Mouse (Mus musculus) neural tube, embryonic 11.5 days (tissue): ENCODE results near the gene Ets1. TPM values are rescaled to one million over a fixed set of nuclear protein-coding genes. Genes with fewer than 3 reads are reported as not detected.

ENCODE experiments used
- ATAC-seq: fragments of 200-750 bp; cut with Nextera tagmentation; 2 replicates; pipeline ENCODE4 v1.8.0; 2017; ENCODE audit warnings: moderate number of reproducible peaks, mild to moderate bottlenecking, moderate TSS enrichment, moderate library complexity; ENCODE audit not compliant: insufficient read depth, low FRiP score, low TSS enrichment
- DNase-seq: peaks from one replicate; pipeline ENCODE4 v3.0.0-alpha.2; 2015; ENCODE audit warnings: low spot score
- H3K27ac ChIP-seq: fragments of 300-500 bp; sonication (generic); 2 replicates; pipeline ENCODE4 v1.5.1; 2014; ENCODE audit warnings: low read depth, mild to moderate bottlenecking, low read length
- H3K27me3 ChIP-seq: fragments of 300-500 bp; sonication (generic); 2 replicates; pipeline ENCODE4 v1.6.1; 2014; ENCODE audit warnings: mild to moderate bottlenecking, low read length, mixed read lengths; ENCODE audit not compliant: control insufficient read depth, insufficient read depth
- H3K36me3 ChIP-seq: fragments of 300-500 bp; sonication (generic); 2 replicates; pipeline ENCODE4 v1.6.1; 2014; ENCODE audit warnings: mild to moderate bottlenecking, low read length, moderate library complexity, mixed read lengths; ENCODE audit not compliant: control insufficient read depth, insufficient read depth
- H3K4me1 ChIP-seq: fragments of 300-500 bp; sonication (generic); 2 replicates; pipeline ENCODE4 v1.6.1; 2014; ENCODE audit warnings: low read length, mixed read lengths; ENCODE audit not compliant: control insufficient read depth, insufficient read depth
- H3K4me2 ChIP-seq: fragments of 300-500 bp; sonication (generic); 2 replicates; pipeline ENCODE4 v1.6.1; 2014; ENCODE audit warnings: low read depth, mild to moderate bottlenecking, moderate library complexity
- H3K4me3 ChIP-seq: fragments of 300-500 bp; sonication (generic); 2 replicates; pipeline ENCODE4 v1.5.1; 2014; ENCODE audit warnings: low read depth, low read length
- H3K9ac ChIP-seq: fragments of 300-500 bp; sonication (generic); 2 replicates; pipeline ENCODE4 v1.6.1; 2014; ENCODE audit warnings: mild to moderate bottlenecking, low read length
- H3K9me3 ChIP-seq: fragments of 300-500 bp; sonication (generic); 2 replicates; pipeline ENCODE4 v1.6.1; 2016; ENCODE audit warnings: low read length; ENCODE audit not compliant: control insufficient read depth
- WGBS: fragments of 180-500 bp; shearing (Covaris S2); extraction: QIAGEN DNeasy Blood & Tissue Kit; methylation state at CpG from one replicate; pipeline ENCODE4 v1.1.7; 2014; 5-methylcytosine and 5-hydroxymethylcytosine counted together
- polyA plus RNA-seq: library from polyadenylated mRNA; unstranded; fragments of >200 nt; fragmentation: Nextera tagmentation; extraction: Ambion mirVana; gene quantifications from 2 replicates; pipeline ENCODE4 v1.2.1, GENCODE M21; 2014

The Ets1 gene
- polyA plus RNA-seq, 1 experiment from 2014 or later, result 34.4 TPM

DNA sequence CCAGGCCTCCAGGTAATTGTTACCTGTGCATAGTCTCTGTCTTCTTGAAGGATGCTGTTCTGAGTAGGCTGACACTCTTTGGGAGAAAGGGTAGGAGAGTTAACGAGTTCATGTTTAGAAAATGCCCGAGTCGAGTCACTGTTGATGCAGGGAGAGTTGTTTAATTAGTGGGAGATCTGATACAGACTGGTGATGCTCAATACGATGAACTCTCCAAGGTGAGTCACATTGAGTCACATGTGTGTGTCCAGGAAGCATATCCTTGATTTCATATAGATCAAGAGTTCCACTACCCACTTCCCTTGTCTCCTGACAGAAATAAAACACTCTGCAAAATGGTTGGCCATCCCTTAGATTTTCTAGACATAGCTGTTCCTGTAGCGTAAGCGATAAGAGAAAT lies 72.5 kb downstream of the Ets1 start:
- Histone ChIP-seq H3K4me2 (no peak overlapping the region), H3K4me1 (0 out of 2 replicates have a peak, but pooled peaks cover 3% of the 10 kb centered on the region), H3K4me3 (no peak overlapping the region), H3K27ac (no peak overlapping the region), H3K9me3 (no peaks in the 10 kb centered on the region), H3K27me3 (no peaks in the 10 kb centered on the region), H3K36me3 (no peaks in the 10 kb centered on the region), H3K9ac (no peak overlapping the region)
- 83% methylated on average over 6 of the region's 6 CpGs for WGBS
- DNase-seq, result no peak
- ATAC-seq, result no peak

DNA sequence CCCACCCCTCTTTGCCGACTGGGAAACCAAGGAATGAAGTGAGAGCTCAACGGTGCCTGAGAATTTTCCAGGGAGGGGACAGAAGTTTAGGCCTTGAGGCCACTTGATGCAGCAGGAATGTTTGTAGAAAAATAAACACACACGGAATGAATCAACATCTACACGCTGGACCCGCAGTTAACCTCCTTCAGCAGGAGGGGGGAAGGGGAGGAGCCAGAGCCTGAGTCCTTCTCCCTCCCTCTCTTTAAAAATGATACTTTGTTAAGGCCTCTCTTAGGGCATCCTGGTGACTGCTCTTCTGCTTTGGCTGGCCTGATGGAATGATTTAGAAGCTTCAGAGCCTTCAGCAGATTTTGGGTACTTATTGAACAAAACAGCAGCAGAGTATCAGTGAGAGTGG lies 73.3 kb downstream of the Ets1 start:
- DNase-seq (no peak), ATAC-seq (no peak)
- H3K4me2 ChIP-seq, result no peak overlapping the region
- H3K27ac ChIP-seq, result no peak overlapping the region
- H3K4me3 ChIP-seq, result no peak overlapping the region
- H3K36me3 ChIP-seq, result no peaks in the 10 kb centered on the region
- 0 out of 2 replicates have a peak, but pooled peaks cover under 1% of the 10 kb centered on the region for H3K27me3 ChIP-seq
- H3K9ac ChIP-seq, result no peak overlapping the region
- WGBS, result 23% methylated on average over 5 of the region's 5 CpGs
- H3K4me1 ChIP-seq, result 0 out of 2 replicates have a peak, but pooled peaks cover 3% of the 10 kb centered on the region
- H3K9me3 ChIP-seq, result no peaks in the 10 kb centered on the region

DNA sequence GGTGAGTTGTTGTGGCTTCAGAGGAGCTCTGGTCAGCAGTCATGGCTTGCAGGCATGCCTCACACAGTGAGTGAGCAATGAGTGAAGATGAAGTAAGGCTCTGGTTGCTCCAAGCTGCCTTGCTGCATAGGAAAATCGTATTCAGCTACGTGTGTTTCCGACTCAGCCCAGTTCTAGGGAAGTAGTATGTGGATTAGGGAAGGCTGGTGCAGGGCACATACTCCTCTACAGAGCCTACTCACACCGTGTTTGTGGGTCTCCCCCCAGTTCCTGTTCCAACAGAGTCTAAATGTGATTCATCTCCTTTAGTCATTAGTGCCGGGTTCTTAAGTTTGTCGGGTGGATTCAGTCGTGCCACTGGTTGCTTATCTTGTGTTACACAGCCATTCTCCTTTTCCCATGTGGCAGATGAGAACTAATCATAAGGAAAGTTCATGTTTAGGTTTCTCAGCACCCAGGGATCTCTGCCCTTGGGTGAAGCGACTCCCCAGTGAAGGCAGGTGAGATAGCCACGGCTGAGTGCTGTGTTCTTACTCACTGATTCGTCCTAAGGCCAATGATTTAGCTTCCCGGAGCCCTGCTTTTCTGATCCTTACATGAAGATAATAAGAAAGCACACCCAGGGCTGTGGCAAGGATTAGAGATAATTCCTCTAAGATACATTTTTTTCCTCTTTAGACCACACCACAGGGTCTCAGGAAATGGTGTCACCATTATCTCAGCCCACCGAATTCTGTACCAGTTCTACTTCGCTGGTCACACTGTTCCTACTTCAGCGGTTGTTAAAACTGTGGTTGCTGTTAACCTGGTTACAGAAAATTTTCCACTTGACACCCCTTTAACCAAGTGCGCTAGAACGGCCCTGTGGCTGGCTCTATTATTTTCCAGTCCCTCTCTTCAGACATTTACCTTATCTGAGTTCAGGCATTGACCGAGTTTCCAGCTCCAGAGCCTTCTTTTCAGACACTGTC lies 74.0 kb downstream of the Ets1 start:
- Histone ChIP-seq H3K9me3 (no peaks in the 10 kb centered on the region), H3K36me3 (no peaks in the 10 kb centered on the region), H3K27ac (no peak overlapping the region), H3K4me2 (no peak overlapping the region), H3K27me3 (0 out of 2 replicates have a peak, but pooled peaks cover 2% of the 10 kb centered on the region), H3K4me3 (no peak overlapping the region), H3K9ac (no peak overlapping the region), H3K4me1 (peaks cover 3% of the 10 kb centered on the region; the same call in 1 of the 2 replicates)
- 76% methylated on average over 17 of the region's 17 CpGs for WGBS
- ATAC-seq (no peak), DNase-seq (no peak)

DNA sequence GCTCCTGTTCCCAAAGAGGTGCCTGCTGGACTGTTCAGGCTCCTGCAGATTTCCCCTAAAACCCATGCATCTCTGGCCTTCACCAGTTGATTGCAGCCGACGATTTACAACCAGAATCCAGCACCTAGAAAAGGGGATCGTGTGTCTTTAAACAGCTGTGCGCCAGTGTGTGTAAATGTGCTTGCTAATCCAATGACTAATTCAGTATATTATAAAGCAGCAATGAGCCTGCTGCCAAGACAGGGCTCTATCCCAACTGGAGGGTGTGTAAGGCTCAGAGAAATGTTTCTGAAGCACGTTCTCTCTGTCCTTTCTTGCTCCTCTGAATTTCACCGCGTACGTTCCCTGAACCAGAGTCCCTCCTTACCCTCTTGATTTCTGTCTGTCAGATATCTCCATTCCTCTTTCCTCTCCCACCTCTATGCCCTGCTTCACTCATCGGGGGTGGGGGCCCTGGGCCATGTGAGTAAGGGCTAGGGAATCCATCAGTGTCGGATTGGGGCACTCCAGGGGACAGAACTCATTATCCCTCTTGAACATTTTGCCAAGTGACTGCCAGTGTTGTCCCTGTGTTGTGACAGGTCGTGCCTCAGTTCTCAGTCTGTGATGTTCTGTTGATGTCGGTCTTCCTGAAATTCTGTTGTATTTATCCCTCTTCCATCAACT lies 75.1 kb downstream of the Ets1 start:
- no peak overlapping the region for H3K4me3 ChIP-seq
- 61% methylated on average over 12 of the region's 12 CpGs for WGBS
- ATAC-seq (no peak), DNase-seq (no peak)
- peaks cover 9% of the 10 kb centered on the region for H3K4me1 ChIP-seq
- H3K9ac ChIP-seq, result no peak overlapping the region
- H3K9me3 ChIP-seq, result no peaks in the 10 kb centered on the region
- H3K27ac ChIP-seq, result no peak overlapping the region
- 0 out of 2 replicates have a peak, but pooled peaks cover 2% of the 10 kb centered on the region for H3K27me3 ChIP-seq
- H3K4me2 ChIP-seq, result no peak overlapping the region
- no peaks in the 10 kb centered on the region for H3K36me3 ChIP-seq

DNA sequence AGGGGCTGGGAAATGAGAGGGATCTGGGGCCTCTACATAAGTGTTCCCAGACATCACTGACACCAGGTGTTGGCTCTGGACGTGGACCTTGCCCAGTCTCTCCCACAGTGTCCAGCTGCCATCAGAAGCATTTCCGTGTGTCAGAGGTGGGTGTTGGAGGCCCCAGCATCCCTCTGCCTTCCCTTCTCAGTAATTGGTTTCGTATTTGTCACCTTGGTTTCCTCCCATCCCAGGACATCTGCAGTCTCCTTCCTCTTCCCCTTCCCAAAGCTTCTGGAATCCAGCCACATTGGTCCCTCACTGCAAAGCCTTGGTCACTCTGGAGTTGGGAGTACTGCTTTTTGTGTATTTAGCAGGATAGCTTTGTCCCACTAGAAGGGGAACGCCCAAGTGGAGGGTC lies 75.7 kb downstream of the Ets1 start:
- peaks cover 8% of the 10 kb centered on the region for H3K4me1 ChIP-seq
- WGBS, result 71% methylated on average over 4 of the region's 4 CpGs
- H3K36me3 ChIP-seq, result no peaks in the 10 kb centered on the region
- H3K27ac ChIP-seq, result no peak overlapping the region
- H3K9me3 ChIP-seq, result no peaks in the 10 kb centered on the region
- 0 out of 2 replicates have a peak, but pooled peaks cover 2% of the 10 kb centered on the region for H3K27me3 ChIP-seq
- no peak for DNase-seq
- no peak overlapping the region for H3K9ac ChIP-seq
- H3K4me3 ChIP-seq, result no peak overlapping the region
- no peak overlapping the region for H3K4me2 ChIP-seq
- ATAC-seq, result no peak

DNA sequence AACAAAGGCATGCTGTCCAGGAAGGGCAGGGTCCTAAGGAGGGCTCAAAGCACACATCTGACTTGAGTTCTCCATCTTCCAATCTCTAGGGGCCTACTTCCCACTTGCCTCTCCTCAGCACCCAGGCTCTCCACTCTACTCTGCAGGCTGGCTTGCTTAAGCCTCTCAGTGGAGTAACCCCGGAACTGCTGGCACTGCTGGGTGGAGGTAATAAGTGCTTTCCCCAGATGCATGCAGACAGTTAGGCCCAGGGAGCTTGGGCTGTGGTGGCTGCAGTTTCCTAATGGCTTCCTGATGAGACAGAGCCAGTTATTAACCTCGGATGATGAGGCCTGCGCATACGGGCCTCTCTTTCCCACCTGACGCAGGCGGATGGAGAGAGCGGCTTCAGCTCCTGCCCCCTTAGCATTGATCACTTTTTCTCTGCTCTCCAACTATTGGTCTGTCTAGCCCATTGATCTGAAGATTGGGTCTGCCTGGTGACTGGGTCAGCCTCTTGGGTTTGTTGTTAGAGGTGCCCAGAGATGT lies 76.4 kb downstream of the Ets1 start:
- Histone ChIP-seq H3K4me1 (peaks cover 13% of the 10 kb centered on the region), H3K27ac (no peak overlapping the region), H3K36me3 (no peaks in the 10 kb centered on the region), H3K4me2 (no peak overlapping the region), H3K4me3 (no peak overlapping the region), H3K27me3 (0 out of 2 replicates have a peak, but pooled peaks cover 2% of the 10 kb centered on the region), H3K9me3 (no peaks in the 10 kb centered on the region), H3K9ac (no peak overlapping the region)
- WGBS, result 92% methylated on average over 7 of the region's 7 CpGs
- ATAC-seq (no peak), DNase-seq (no peak)

DNA sequence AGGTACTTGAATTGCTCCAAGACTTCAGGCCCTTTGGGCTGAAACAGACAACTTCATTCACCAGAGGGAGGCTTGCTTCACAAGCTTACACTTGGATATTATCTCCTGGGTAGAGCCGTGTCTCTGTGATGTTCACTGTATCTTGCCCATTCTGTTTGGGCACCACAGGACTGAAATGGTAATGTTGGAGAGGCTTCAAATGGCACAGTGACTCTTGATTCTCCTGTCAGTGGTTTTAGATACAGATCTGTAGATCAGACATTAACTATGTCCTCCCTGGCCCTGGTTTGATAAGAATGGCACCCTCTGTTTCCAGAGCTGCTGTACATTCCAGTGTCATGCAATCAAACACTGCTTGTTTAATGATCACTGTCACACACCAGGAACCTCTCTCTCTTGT lies 77.1 kb downstream of the Ets1 start:
- 0 out of 2 replicates have a peak, but pooled peaks cover 2% of the 10 kb centered on the region for H3K27me3 ChIP-seq
- no peak overlapping the region for H3K4me2 ChIP-seq
- no peak for ATAC-seq
- H3K36me3 ChIP-seq, result no peaks in the 10 kb centered on the region
- WGBS, result 88% methylated on average over 1 of the region's 1 CpGs
- H3K9me3 ChIP-seq, result no peaks in the 10 kb centered on the region
- DNase-seq, result no peak
- H3K4me1 ChIP-seq, result peaks cover 13% of the 10 kb centered on the region
- no peak overlapping the region for H3K4me3 ChIP-seq
- no peak overlapping the region for H3K9ac ChIP-seq
- no peak overlapping the region for H3K27ac ChIP-seq

DNA sequence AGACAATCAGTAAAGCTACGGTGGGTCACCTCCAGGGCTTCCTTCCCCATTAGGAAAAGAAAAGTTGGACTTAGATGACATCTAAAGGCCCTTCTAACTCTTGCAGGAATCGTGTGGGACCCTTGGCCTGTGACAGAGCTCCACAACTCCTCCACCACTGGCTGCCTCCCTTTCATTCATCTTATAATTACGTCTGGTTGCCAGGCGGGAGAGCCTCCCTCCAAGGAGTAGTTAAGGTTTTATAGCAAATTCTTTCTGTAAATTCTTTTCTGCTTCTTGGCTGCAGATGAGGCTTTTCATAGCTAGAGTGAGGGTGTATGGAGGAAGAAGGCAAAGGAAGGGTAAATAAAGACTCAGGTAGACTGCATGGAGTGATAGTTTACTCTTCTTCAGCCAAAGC lies 77.8 kb downstream of the Ets1 start:
- Histone ChIP-seq H3K27me3 (0 out of 2 replicates have a peak, but pooled peaks cover 2% of the 10 kb centered on the region), H3K27ac (no peak overlapping the region), H3K36me3 (no peaks in the 10 kb centered on the region), H3K9me3 (no peaks in the 10 kb centered on the region), H3K9ac (no peak overlapping the region), H3K4me1 (peaks cover 13% of the 10 kb centered on the region), H3K4me3 (no peak overlapping the region), H3K4me2 (no peak overlapping the region)
- WGBS, result 47% methylated on average over 4 of the region's 4 CpGs
- DNase-seq (no peak), ATAC-seq (no peak)
